Mouse (Mus musculus): ENCODE measurements around the gene Dapk3.
A peak's percentile ranks its signal among the peaks of the same experiment; 100 is the strongest.
"Not testable (repeated sequence)": the region's sequence is repeated elsewhere in the genome, so short reads cannot be mapped to it uniquely, and the experiment has no call there.

Gene Dapk3

GRCm38 (mm10) chr10:81201807-81202758, 19.3 kb downstream of the Dapk3 start, which contains the start of gene Nmrk2:
TSS of gene Nmrk2 (minus strand) at chr10:81202051.
- DNase-seq (ENCODE audit: low spot score), result no peak

DNA sequence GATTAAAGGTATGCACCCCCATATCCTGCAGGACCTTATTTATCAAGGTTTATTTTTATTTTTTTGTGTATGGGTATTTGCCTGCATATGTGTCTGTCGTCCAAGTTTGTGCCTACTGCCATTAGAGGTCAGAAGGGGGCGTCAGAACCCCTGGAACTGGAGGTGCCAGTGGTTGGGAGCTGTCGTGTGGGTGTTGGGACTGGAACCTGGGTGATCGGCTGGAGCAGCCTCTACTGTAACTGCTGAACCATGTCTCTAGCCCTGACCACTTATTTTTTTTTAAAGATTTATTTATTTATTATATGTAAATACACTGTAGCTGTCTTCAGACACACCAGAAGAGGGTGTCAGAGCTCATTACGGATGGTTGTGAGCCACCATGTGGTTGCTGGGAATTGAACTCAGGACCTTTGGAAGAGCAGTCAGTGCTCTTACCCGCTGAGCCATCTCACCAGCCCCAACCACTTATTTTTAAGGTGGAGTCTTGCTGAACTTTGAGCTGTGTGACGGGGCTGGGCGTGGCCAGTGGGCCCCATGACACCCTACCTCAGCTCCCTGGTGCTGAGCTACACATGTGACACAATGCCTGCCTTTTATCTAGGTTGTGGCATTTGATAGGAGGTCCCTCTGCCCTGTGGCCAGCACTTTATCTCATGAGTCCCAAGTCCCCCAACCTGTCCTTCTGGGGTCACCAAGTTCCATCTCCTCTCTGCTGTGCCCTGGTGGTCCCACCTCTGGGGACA, 20.3 kb downstream of the Dapk3 start:
- no peak for DNase-seq (ENCODE audit: low spot score)

DNA sequence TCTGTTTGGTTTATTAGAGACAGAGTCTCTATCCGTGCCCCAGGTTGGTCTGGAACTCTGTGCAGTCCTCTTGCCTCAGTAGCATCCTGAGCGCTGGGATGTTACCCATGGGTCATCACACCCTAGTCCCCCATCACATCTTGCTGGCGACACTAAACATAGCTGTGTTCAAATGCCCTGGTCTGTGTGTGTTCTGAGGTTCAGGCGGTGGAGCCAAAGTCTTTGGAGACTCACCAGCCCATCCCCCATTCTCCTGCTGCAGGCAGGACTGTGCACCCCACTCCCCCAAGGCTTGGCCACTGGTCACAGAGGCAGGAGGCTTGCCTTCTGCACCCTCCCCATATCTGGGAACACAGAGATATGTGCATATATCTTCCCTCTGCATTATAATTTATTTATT, 21.3 kb downstream of the Dapk3 start:
- no peak for DNase-seq (ENCODE audit: low spot score)

GRCm38 (mm10) chr10:81210154-81210553, 27.3 kb downstream of the Dapk3 start:
- DNase-seq (ENCODE audit: low spot score), result no peak

GRCm38 (mm10) chr10:81216260-81216659, 33.5 kb downstream of the Dapk3 start:
- no peak for DNase-seq (ENCODE audit: low spot score)

- DNase-seq (ENCODE audit: low spot score), result no peak
Observed at GRCm38 (mm10) chr10:81216810-81217209, 34.0 kb downstream of the Dapk3 start.

DNA sequence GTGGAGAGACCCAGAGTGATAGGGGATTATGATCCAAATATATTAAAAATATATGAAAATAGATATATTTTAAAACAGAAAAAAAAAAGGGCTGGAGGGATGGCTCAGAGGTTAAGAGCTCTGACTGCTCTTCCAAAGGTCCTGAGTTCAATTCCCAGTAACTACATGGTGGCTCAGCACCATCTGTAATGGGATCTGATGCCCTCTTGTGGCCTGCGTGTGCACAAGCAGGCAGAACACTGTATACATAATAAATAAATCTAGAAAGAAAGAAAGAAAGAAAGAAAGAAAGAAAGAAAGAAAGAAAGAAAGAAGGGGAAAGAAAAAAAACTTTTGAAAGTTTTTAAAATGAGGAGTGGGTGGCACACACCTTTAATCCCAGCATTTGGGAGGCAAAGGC, 34.5 kb downstream of the Dapk3 start:
- not testable (repeated sequence) for DNase-seq (ENCODE audit: low spot score)

GRCm38 (mm10) chr10:81217964-81218363, 35.2 kb downstream of the Dapk3 start:
- peak; percentile 65 for DNase-seq (ENCODE audit: low spot score)

DNA sequence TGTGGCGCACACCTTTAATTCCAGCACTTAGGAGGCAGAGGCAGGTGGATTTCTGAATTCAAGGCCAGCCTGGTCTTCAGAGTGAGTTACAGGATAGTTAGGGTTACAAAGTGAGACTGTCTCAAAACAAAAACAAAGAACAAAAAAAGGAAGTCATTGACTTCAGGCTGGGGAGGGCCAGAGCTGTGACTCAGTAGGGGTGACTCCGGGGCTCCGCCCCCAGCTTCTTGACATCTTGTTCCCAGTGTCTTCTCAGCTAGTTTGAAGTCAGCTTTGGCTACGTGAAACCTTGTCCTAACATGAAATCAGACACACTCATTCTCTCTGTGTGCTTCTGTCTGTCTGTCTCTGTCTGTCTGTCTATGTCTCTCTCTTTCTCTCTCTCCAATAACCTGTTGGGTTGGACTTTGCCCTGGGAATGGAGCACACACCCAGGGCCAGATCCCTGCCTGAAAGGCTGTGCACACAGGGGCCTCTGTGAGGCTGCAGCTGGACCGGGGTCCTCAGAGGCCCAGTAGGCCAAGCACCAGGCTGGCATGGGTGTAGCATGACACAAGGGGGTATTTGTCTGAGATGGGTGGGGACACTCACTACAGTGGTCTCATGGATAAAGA, 38.7 kb downstream of the Dapk3 start:
- no peak for DNase-seq (ENCODE audit: low spot score)

GRCm38 (mm10) chr10:81223731-81224130, 40.9 kb downstream of the Dapk3 start:
- not testable (repeated sequence) for DNase-seq (ENCODE audit: low spot score)

- DNase-seq (ENCODE audit: low spot score), result no peak
Observed at GRCm38 (mm10) chr10:81229735-81230437, 47.1 kb downstream of the Dapk3 start.

DNA sequence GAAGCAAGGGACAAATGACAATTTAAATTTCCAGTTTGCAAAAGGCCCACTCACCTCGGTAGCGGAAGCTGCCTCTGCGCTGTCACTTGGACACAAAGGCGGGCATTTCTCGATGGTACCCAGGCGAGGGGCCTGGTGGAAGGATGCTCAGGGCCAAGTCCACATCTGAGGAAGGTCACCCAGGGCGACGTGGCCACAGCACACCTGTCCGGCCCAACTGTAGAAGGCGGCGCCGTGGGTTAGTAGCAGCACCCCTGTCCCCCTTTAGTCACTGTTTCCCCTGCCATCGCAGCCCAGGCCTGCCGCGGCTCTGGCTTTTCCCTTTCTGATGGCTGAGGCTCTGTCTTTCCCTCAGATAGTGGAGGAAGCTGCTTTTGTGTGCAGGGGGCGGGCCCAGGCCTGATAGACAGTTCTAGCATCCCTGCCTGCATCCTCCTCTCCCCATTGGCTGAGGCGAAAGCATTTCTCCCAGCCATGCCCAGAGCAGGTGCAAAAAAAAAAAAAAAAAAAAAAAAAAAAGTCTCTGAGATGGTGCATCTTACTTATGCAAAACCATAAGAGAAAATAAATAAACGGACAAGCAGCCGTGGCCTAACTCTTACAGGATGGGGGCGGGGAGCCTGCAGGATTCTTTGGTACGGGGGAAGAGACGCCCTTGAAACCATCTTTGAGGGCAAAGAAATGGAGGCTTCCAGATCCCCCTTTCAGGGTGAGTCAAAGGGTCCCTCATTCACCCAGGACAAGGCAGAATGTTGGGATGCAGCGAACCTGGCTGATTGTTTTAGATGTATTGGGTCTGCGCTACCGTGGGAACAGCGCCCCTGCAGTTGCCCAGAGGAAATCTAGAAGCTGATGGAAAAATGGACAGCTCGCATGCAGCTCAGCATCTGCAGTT, 47.9 kb downstream of the Dapk3 start, which contains the start of gene Atcay:
Gene Atcay (minus strand): TSS at position 396 of the 895 bp plus-strand sequence.
- peak; percentile 67 for DNase-seq (ENCODE audit: low spot score)

- DNase-seq (ENCODE audit: low spot score), result no peak
Observed at GRCm38 (mm10) chr10:81231436-81231835, 48.6 kb downstream of the Dapk3 start.

- DNase-seq (ENCODE audit: low spot score), result peak; percentile 89
Observed at GRCm38 (mm10) chr10:81232580-81233225, 49.9 kb downstream of the Dapk3 start, which contains the start of gene Zfr2. TSS of gene Zfr2 (plus strand) at chr10:81233155.

DNA sequence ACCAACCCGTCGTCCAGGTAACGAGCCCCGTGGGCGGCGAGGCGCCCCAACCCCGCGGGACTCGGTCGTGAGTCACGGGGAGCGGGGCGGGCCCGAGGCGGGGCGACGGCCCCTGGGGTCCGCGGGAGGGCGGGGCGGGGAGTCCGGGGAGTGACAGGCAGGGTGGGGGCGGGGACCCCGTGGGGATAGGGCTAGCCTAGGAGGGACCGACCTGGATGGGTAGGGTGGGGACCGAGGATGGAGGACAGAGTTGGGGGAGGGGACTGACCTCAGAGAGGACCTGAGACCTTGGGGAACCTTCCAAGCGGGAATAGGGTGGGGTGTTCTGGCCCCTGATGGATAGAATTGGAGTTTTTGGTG, 50.4 kb downstream of the Dapk3 start:
- DNase-seq (ENCODE audit: low spot score), result no peak

- DNase-seq (ENCODE audit: low spot score), result no peak
Observed at GRCm38 (mm10) chr10:81234206-81234605, 51.4 kb downstream of the Dapk3 start.

- DNase-seq (ENCODE audit: low spot score), result no peak
Observed at GRCm38 (mm10) chr10:81236471-81237268, 53.9 kb downstream of the Dapk3 start.

GRCm38 (mm10) chr10:81238618-81239017, 55.8 kb downstream of the Dapk3 start:
- no peak for DNase-seq (ENCODE audit: low spot score)

- peak; percentile 85 for DNase-seq (ENCODE audit: low spot score)
Observed at GRCm38 (mm10) chr10:81240876-81241275, 58.1 kb downstream of the Dapk3 start.
